14 mouse cellular contexts compared by ENCODE assay signal in the genomic region with DNA sequence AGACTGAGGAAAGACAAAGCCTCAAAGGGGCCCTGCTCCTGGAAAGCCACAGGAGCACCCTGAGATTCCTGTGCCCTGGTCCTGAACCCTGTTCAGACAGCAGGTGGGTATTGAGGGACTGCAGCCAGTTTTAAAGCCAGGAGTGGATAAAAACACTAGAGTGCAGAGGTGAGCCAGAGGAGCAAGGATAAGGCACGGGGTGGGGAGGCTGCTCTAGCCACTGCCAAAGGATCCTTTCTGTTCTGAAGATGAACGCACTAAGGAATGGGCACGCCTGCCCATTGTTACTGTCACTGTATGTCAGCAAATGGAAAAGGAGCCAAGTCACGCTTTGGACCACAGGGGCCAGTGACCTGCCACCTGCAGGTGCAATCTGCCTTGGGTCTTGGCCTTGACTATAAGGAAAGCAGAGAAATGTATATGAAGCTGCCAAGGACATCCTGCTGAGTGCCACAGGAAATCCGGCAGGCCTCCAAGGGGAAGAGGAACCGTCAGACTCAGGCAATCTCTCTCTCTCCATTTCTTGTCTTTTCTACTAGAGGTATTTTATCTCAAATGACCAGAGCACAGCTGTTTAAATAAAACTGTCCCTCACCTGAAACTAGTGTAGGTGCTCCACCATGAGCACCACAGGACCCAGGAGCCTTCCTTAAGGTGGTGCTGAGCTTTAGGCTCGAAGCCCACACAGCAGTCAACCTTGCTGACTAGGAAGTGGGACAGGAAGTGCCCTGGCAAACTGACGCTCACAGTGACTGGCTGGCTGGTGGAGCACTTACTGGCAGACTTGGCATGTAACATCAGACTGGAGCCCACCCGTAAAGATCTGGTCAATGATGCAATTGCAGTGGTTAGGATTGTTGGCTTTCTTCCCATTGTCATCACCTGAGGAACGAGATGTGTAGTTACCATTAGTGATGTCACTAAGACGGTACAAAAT. TPM values are rescaled to one million over a fixed set of nuclear protein-coding genes. Genes with fewer than 3 reads are reported as not detected.
DNase-seq lines count a peak whose midpoint lies in the region; ATAC-seq and TF ChIP-seq lines count a peak whose summit lies in the region.
"Had no signal": no experiment of that assay in that cellular context is flagged by ENCODE, and none has a peak within 500 bp of the region (broad histone marks: within the 10 kb centered on the region; RNA-seq: fewer than 3 reads in every experiment).

No protein-coding gene starts in this region.

- ATAC-seq in cerebellum, adult (ENCODE audit: insufficient number of reproducible peaks, low FRiP score, low TSS enrichment), result no peak
- no peak for ATAC-seq in hindbrain, embryonic 13.5 days (ENCODE audit: low FRiP score)
- no peak for ATAC-seq in midbrain, postnatal 0 days (ENCODE audit: low FRiP score)
- ATAC-seq in midbrain, embryonic 15.5 days (replicated peaks), result no peak

- 81% methylated on average over 11 of the region's 11 CpGs for WGBS in hindbrain, embryonic 13.5 days
- WGBS in midbrain, postnatal 0 days, result 82% methylated on average over 11 of the region's 11 CpGs
- WGBS in midbrain, embryonic 15.5 days, result 82% methylated on average over 11 of the region's 11 CpGs

- peaks cover 44% of the 10 kb centered on the region for H3K4me1 ChIP-seq in megakaryocyte, embryonic 14.5 days
- H3K4me1 ChIP-seq in hindbrain, embryonic 13.5 days (replicated peaks), result no peaks in the 10 kb centered on the region; the same call in 1 of the 2 replicates
- H3K4me1 ChIP-seq in midbrain, postnatal 0 days (ENCODE audit: insufficient read depth, low read length), result no peaks in the 10 kb centered on the region
- H3K4me1 ChIP-seq in midbrain, embryonic 15.5 days, result no peaks in the 10 kb centered on the region
- H3K4me1 ChIP-seq: lung, embryonic 15.5 days; stomach, embryonic 15.5 days had no signal

- H3K36me3 ChIP-seq in megakaryocyte, embryonic 14.5 days (replicated peaks; ENCODE audit: low read length), result peaks cover 100% of the 10 kb centered on the region
- peaks cover 99% of the 10 kb centered on the region for H3K36me3 ChIP-seq in hindbrain, embryonic 13.5 days
- peaks cover 98% of the 10 kb centered on the region for H3K36me3 ChIP-seq in midbrain, postnatal 0 days (ENCODE audit: insufficient read depth, low read length)
- H3K36me3 ChIP-seq in midbrain, embryonic 15.5 days (replicated peaks), result peaks cover 94% of the 10 kb centered on the region

- no peak for TF ChIP-seq CTCF in midbrain, postnatal 0 days (IDR thresholded peaks at IDR 0.05)

- DNase-seq in cerebellum, adult 11-12 months, result peak; percentile 84
- DNase-seq in CD4-positive helper T cell, adult 2 months (ENCODE audit: low read depth, low spot score), result peak; percentile 26
- peak; percentile 85 for DNase-seq in cerebellum, adult 9-11 months
- DNase-seq in midbrain, postnatal 0 days (ENCODE audit: low spot score), result no peak
- DNase-seq: kidney, adult 9 months; right cerebral cortex, postnatal 14 days had no signal

- no peaks in the 10 kb centered on the region for H3K9me3 ChIP-seq in megakaryocyte, embryonic 14.5 days
- no peaks in the 10 kb centered on the region for H3K9me3 ChIP-seq in hindbrain, embryonic 13.5 days
- H3K9me3 ChIP-seq in midbrain, postnatal 0 days (ENCODE audit: low read length), result no peaks in the 10 kb centered on the region
- no peaks in the 10 kb centered on the region for H3K9me3 ChIP-seq in midbrain, embryonic 15.5 days
- H3K9me3 ChIP-seq: lung, embryonic 15.5 days; stomach, embryonic 15.5 days had no signal

- no peaks in the 10 kb centered on the region for H3K27me3 ChIP-seq in megakaryocyte, embryonic 14.5 days (replicated peaks)
- no peaks in the 10 kb centered on the region for H3K27me3 ChIP-seq in hindbrain, embryonic 13.5 days
- H3K27me3 ChIP-seq in midbrain, postnatal 0 days (ENCODE audit: insufficient read depth, low read length), result no peaks in the 10 kb centered on the region
- H3K27me3 ChIP-seq in midbrain, embryonic 15.5 days (replicated peaks), result no peaks in the 10 kb centered on the region
- H3K27me3 ChIP-seq: lung, embryonic 15.5 days; stomach, embryonic 15.5 days had no signal

- peak overlapping the region; percentile 74 for H3K4me3 ChIP-seq in megakaryocyte, embryonic 14.5 days (replicated peaks)
- H3K4me3 ChIP-seq in hindbrain, embryonic 13.5 days, result no peak overlapping the region
- no peak overlapping the region for H3K4me3 ChIP-seq in midbrain, postnatal 0 days (ENCODE audit: low read depth, low read length)
- no peak overlapping the region for H3K4me3 ChIP-seq in midbrain, embryonic 15.5 days
- H3K4me3 ChIP-seq: layer of hippocampus, adult 2 months; lung, embryonic 15.5 days; stomach, embryonic 15.5 days had no signal

- H3K27ac ChIP-seq in hindbrain, embryonic 13.5 days, result no peak overlapping the region
- no peak overlapping the region for H3K27ac ChIP-seq in midbrain, postnatal 0 days (ENCODE audit: low read depth, low read length)
- no peak overlapping the region for H3K27ac ChIP-seq in midbrain, embryonic 15.5 days
- H3K27ac ChIP-seq: hindbrain, embryonic 14.5 days; layer of hippocampus, adult 2 months; lung, embryonic 15.5 days; stomach, embryonic 15.5 days had no signal

- H3K9ac ChIP-seq in hindbrain, embryonic 13.5 days, result no peak overlapping the region; the same call in 1 of the 2 replicates
- no peak overlapping the region for H3K9ac ChIP-seq in midbrain, postnatal 0 days (replicated peaks; ENCODE audit: low read length, poor library complexity, severe bottlenecking)
- no peak overlapping the region for H3K9ac ChIP-seq in midbrain, embryonic 15.5 days
- H3K9ac ChIP-seq: hindbrain, embryonic 14.5 days; lung, embryonic 15.5 days; stomach, embryonic 15.5 days had no signal

- no peak overlapping the region for H3K4me2 ChIP-seq in hindbrain, embryonic 13.5 days
- H3K4me2 ChIP-seq in midbrain, postnatal 0 days (ENCODE audit: low read depth, low read length, poor library complexity, severe bottlenecking), result no peak overlapping the region
- no peak overlapping the region for H3K4me2 ChIP-seq in midbrain, embryonic 15.5 days
- H3K4me2 ChIP-seq: hindbrain, embryonic 14.5 days; lung, embryonic 15.5 days; stomach, embryonic 15.5 days had no signal

RNA-seq across cellular contexts. Expression of a gene that starts 14.8 kb away (rescaled TPM):
- polyA plus RNA-seq in megakaryocyte, embryonic 14.5 days (2012; ENCODE audit: insufficient read depth, low replicate concordance), result 6.4 and 11.4 TPM in 2 replicates
- 355 and 383 TPM in 2 replicates for polyA plus RNA-seq in hindbrain, embryonic 13.5 days (2015; fragmentation: Nextera tagmentation; extraction: Ambion mirVana)
- total RNA-seq in midbrain, postnatal 0 days (2014; rRNA removed), result 637 and 644 TPM in 2 replicates
- polyA plus RNA-seq in midbrain, postnatal 0 days (2015; fragmentation: Nextera tagmentation; extraction: Ambion mirVana), result 340 and 355 TPM in 2 replicates
- polyA plus RNA-seq in midbrain, embryonic 15.5 days (2015; fragmentation: Nextera tagmentation; extraction: Ambion mirVana), result 442 and 456 TPM in 2 replicates

RNA-seq across cellular contexts. Expression of a gene that starts 33.5 kb away (rescaled TPM):
- 28.3 and 47.0 TPM in 2 replicates for polyA plus RNA-seq in megakaryocyte, embryonic 14.5 days (2012; ENCODE audit: insufficient read depth, low replicate concordance)
- polyA plus RNA-seq in hindbrain, embryonic 13.5 days (2015; fragmentation: Nextera tagmentation; extraction: Ambion mirVana), result 1.1 and 1.3 TPM in 2 replicates
- 1.6 and 2.2 TPM in 2 replicates for total RNA-seq in midbrain, postnatal 0 days (2014; rRNA removed)
- 1.4 TPM in 2 replicates for polyA plus RNA-seq in midbrain, postnatal 0 days (2015; fragmentation: Nextera tagmentation; extraction: Ambion mirVana)
- 0.57 and 1.1 TPM in 2 replicates for polyA plus RNA-seq in midbrain, embryonic 15.5 days (2015; fragmentation: Nextera tagmentation; extraction: Ambion mirVana)

RNA-seq across cellular contexts. Expression of a gene that starts 47.3 kb away (rescaled TPM):
- 0.35 TPM in 1 of 2 replicates, not detected in the other for polyA plus RNA-seq in megakaryocyte, embryonic 14.5 days (2012; ENCODE audit: insufficient read depth, low replicate concordance)
- polyA plus RNA-seq in hindbrain, embryonic 13.5 days (2015; fragmentation: Nextera tagmentation; extraction: Ambion mirVana), result not detected in 2 replicates
- 0.11 and 1.3 TPM in 2 replicates for total RNA-seq in midbrain, postnatal 0 days (2014; rRNA removed)
- 0.83 and 0.91 TPM in 2 replicates for polyA plus RNA-seq in midbrain, postnatal 0 days (2015; fragmentation: Nextera tagmentation; extraction: Ambion mirVana)
- 0.19 TPM in 1 of 2 replicates, not detected in the other for polyA plus RNA-seq in midbrain, embryonic 15.5 days (2015; fragmentation: Nextera tagmentation; extraction: Ambion mirVana)
- polyA plus RNA-seq: hindbrain, embryonic 14.5 days had no signal

Comparison
In these comparisons a context has a peak if more than half of its experiments do, and no peak if none do; other contexts are left out.
1. RNA of a gene that starts 14.8 kb away (polyA plus RNA-seq): 442 to 456 TPM in midbrain, embryonic 15.5 days, 340 to 355 TPM in midbrain, postnatal 0 days and 355 to 383 TPM in hindbrain, embryonic 13.5 days; 6.4 to 11.4 TPM in megakaryocyte, embryonic 14.5 days; every median in the first group is over 10 times any median in the second.
2. RNA of a gene that starts 33.5 kb away (polyA plus RNA-seq): 28.3 to 47.0 TPM in megakaryocyte, embryonic 14.5 days; 1.4 TPM in midbrain, postnatal 0 days, 1.1 to 1.3 TPM in hindbrain, embryonic 13.5 days and 0.57 to 1.1 TPM in midbrain, embryonic 15.5 days; every median in the first group is over 10 times any median in the second.